Mouse (Mus musculus) cerebellum, adult 2 months (tissue): ENCODE data around the gene 1700080E11Rik. TPM values are rescaled to one million over a fixed set of nuclear protein-coding genes. Genes with fewer than 3 reads are reported as not detected.
"Not testable (repeated sequence)": the region's sequence is repeated elsewhere in the genome, so short reads cannot be mapped to it uniquely, and the experiment has no call there.

Experiments
- DNase-seq, 2 experiments: peaks; one replicate each; pipeline ENCODE4 v3.0.0; 2021
- H3K27ac ChIP-seq: fragments of 200-500 bp; 2 replicates; pipeline ENCODE4 v1.5.1; 2012; ENCODE audit warnings: low read length, control low read depth, inconsistent platforms; ENCODE audit not compliant: insufficient read depth
- H3K27me3 ChIP-seq: fragments of 200-500 bp; 2 replicates; pipeline ENCODE4 v1.6.1; 2012; ENCODE audit warnings: inconsistent platforms, mild to moderate bottlenecking, low read length, moderate library complexity; ENCODE audit not compliant: control insufficient read depth, insufficient read depth
- H3K4me1 ChIP-seq: fragments of 200-500 bp; 2 replicates; pipeline ENCODE4 v1.6.1; 2011; ENCODE audit warnings: low read length; ENCODE audit not compliant: control insufficient read depth, insufficient read depth
- H3K4me3 ChIP-seq: fragments of 200-500 bp; replicated peaks from 2 replicates; pipeline ENCODE3; 2011; ENCODE audit warnings: mild to moderate bottlenecking, low read depth, low read length, control low read depth; ENCODE audit not compliant: insufficient read depth
- CTCF ChIP-seq: fragments of 200-500 bp; IDR thresholded peaks from 2 replicates; pipeline ENCODE4 v1.5.1; 2011; ENCODE audit warnings: low read depth, mild to moderate bottlenecking, control low read depth, low read length, moderate library complexity, borderline replicate concordance; ENCODE audit not compliant: insufficient read depth
- POLR2A ChIP-seq: fragments of 200-500 bp; IDR thresholded peaks from 2 replicates; pipeline ENCODE4 v1.6.1; 2011; ENCODE audit warnings: low read length, control low read depth, borderline replicate concordance; ENCODE audit not compliant: insufficient read depth
- WGBS: fragments of 180-500 bp; shearing (Covaris S2); methylation state at CpG from one replicate; pipeline ENCODE4 v1.1.7; 2018; 5-methylcytosine and 5-hydroxymethylcytosine counted together
- polyA plus RNA-seq: library from polyadenylated mRNA; depleted of rRNA; stranded (reverse); fragments of >200 nt; gene quantifications from 2 replicates; pipeline ENCODE4 v1.2.3, GENCODE M21; 2012; rRNA removed

The 1700080E11Rik gene
- polyA plus RNA-seq, 1 experiment: not detected

DNA sequence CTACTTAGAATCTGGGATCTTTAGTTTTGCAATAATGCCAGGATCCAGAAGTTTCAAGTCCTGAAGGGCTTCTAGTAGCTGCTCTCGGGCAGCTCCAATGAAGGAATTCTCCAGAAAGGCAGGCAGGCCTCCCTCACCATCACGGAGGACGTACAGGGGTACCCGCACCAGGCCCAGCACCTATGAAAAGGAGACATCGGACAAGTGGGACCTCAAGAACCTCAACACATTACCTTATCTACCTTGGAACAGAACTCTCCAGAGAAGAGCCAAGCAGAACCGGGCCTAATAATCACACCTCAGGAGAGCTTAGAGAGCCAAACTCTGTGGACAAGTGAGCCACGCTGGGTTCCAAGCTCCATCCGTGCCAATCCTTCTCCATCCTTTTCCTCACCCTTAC, 14.6 kb downstream of the 1700080E11Rik start:
- TF ChIP-seq CTCF (no peak), POLR2A (no peak)
- 85% methylated on average over 8 of the region's 8 CpGs for WGBS
- H3K27me3 ChIP-seq: no peaks in the 10 kb centered on the region

DNA sequence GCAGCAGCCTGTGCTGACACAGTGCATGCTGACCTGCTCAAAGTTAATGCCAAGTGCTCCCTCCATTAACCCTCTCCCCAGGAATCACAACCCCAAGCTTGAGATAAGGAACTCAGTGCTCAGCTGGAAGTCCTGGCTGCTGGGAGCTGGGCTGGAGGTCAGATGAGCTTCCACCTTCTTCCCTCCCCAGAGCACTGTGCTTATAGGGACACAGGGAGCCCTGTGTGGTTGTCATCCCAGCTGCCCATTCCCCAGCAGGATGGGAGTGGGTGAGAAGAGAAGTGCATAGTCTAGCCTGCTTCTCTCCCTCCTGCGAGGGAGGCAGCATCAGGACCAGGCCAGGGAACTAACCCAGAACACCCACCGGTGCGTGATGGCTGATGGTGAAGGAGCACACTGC, 19.7 kb downstream of the 1700080E11Rik start:
- 96% methylated on average over 3 of the region's 3 CpGs for WGBS
- DNase-seq, H3K4me3 ChIP-seq, H3K27me3 ChIP-seq, H3K4me1 ChIP-seq, H3K27ac ChIP-seq: not testable (repeated sequence)

More for the DNA sequence above, 14.6 kb downstream of the 1700080E11Rik start:
- DNase-seq: no peak
- H3K4me3 ChIP-seq: no peak overlapping the region
- H3K27ac ChIP-seq: no peak overlapping the region
- peaks cover 5% of the 10 kb centered on the region for H3K4me1 ChIP-seq

DNA sequence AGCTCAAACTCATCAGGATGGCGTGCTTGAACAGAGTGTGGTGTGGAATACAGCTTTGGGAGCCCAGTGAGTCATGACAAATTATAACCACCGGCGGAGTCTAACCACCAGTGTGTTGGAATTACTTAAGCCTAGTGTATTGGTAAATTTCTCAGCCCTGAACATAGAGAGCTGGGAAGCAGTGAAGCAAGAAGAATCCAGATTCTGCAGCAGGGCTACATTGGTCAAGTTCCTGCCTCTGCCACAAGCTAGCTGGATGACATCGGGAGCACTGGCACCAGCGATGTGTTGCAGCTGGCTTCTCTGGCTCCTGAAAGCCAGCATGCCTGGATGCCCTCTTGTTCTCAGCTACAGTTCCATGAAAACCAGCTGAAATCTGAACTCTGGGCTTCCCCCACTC, 41.0 kb downstream of the 1700080E11Rik start:
- DNase-seq: no peak
- WGBS: 28% methylated on average over 5 of the region's 5 CpGs

DNA sequence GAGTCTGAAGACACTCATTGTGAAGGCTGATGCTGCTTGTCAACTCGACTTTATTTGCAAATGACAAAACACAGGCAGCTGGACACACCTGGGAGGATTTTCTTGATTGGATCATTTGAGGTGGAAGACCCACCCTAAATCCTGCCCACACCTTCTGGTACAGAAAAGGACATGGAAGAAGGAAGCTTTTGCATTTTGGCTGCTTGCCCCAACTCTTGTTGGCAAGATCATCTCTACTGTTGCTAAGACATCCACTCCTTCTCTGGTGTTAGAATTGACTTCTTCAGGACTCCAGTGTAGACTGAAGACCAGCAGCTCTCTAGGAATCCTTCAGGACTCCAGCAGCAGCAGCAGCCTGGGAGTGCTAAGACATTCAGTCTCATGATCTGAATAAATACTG, 43.0 kb downstream of the 1700080E11Rik start:
- no peaks in the 10 kb centered on the region for H3K4me1 ChIP-seq
- WGBS: 53% methylated on average over 1 of the region's 1 CpGs
- no peak for DNase-seq
- H3K4me3 ChIP-seq: no peak overlapping the region
- H3K27me3 ChIP-seq: no peaks in the 10 kb centered on the region
- TF ChIP-seq POLR2A (no peak), CTCF (no peak)
- H3K27ac ChIP-seq: no peak overlapping the region

More for the DNA sequence above, 41.0 kb downstream of the 1700080E11Rik start:
- no peaks in the 10 kb centered on the region for H3K27me3 ChIP-seq
- no peak overlapping the region for H3K4me3 ChIP-seq
- H3K27ac ChIP-seq: no peak overlapping the region
- H3K4me1 ChIP-seq: no peaks in the 10 kb centered on the region
- TF ChIP-seq POLR2A (no peak), CTCF (no peak)

DNA sequence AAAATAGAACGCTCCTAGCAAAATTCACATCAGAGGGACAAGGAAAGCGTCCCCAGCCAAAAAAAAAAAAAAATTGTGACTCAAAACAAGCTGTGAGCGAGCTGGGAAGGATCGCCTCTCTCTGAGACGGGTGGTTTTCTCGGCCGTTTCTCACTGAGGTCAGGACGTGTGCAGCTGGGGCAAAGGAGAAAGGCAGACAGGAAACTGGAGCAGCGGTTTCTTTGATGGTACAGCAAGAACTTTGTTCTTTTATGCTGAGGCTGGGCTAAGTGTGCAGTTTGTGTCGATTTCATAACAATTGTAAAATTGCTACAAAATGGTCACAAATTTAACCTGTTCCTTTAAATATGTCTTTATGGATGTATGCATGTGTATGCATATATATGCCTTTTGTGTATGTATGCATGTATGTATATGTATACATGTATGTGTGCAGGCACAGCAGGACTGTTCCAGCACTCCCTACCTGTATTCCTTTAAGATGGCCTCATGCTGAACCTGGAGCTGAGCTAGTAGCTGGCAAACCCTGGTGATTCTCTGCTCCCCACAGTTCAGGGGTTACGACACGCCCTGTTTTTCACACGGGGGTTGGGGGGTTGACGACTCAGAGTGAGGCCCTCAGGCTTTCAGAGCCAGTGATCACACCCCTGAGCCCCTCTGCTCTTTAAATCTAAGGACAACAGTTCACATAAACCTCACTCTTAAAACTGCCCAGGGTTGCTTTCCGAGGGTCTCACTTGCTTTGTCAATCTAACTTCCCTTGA, 43.9 kb downstream of the 1700080E11Rik start:
- DNase-seq: no peak
- Histone ChIP-seq H3K27ac (no peak overlapping the region), H3K4me3 (no peak overlapping the region), H3K4me1 (no peaks in the 10 kb centered on the region), H3K27me3 (no peaks in the 10 kb centered on the region)
- TF ChIP-seq CTCF (no peak), POLR2A (no peak)
- 66% methylated on average over 15 of the region's 15 CpGs for WGBS

Other genes with a start within 250 kb of the 1700080E11Rik start
- gene Mrpl3, start 91.9 kb downstream of the 1700080E11Rik start, polyA plus RNA-seq: 62.2 and 65.4 TPM in 2 replicates
- 16.6 and 17.3 TPM in 2 replicates for gene Nudt16, start 13.3 kb downstream of the 1700080E11Rik start, polyA plus RNA-seq